Mouse (Mus musculus) ovary, adult 18-20 months (tissue): ENCODE data around the gene Nipsnap1.
A peak's percentile ranks its signal among the peaks of the same experiment; 100 is the strongest.

Source experiments
- DNase-seq: peaks from one replicate; pipeline ENCODE4 v3.0.0; 2022; ENCODE audit warnings: low spot score, mixed read lengths

The Nipsnap1 gene

GRCm38 (mm10) chr11:4873755-4874475, at the start of gene Nipsnap1:
Gene Nipsnap1 (plus strand): TSS chr11:4873951.
- peak; percentile 59 for DNase-seq

GRCm38 (mm10) chr11:4826152-4826778, 47.5 kb upstream of the Nipsnap1 start:
- DNase-seq: no peak

GRCm38 (mm10) chr11:4827340-4827739, 46.4 kb upstream of the Nipsnap1 start:
- no peak for DNase-seq

- DNase-seq: no peak
These were observed 45.8 kb upstream of the Nipsnap1 start for GRCm38 (mm10) chr11:4827916-4828315.

- no peak for DNase-seq
These were observed 42.7 kb upstream of the Nipsnap1 start for GRCm38 (mm10) chr11:4831066-4831465.

GRCm38 (mm10) chr11:4833295-4833939, 40.3 kb upstream of the Nipsnap1 start:
- DNase-seq: no peak

GRCm38 (mm10) chr11:4835436-4835835, 38.3 kb upstream of the Nipsnap1 start:
- DNase-seq: peak; percentile 34

- no peak for DNase-seq
These were observed 37.0 kb upstream of the Nipsnap1 start for GRCm38 (mm10) chr11:4836755-4837154.

- DNase-seq: no peak
These were observed 36.4 kb upstream of the Nipsnap1 start for GRCm38 (mm10) chr11:4837342-4837741.

GRCm38 (mm10) chr11:4838235-4838634, 35.5 kb upstream of the Nipsnap1 start:
- no peak for DNase-seq

GRCm38 (mm10) chr11:4840942-4841526, 32.7 kb upstream of the Nipsnap1 start:
- no peak for DNase-seq

GRCm38 (mm10) chr11:4848483-4849248, 25.1 kb upstream of the Nipsnap1 start:
- DNase-seq: no peak

GRCm38 (mm10) chr11:4849258-4849943, 24.4 kb upstream of the Nipsnap1 start, which contains the start of gene Nf2:
Gene Nf2 (minus strand): TSS chr11:4849536.
- DNase-seq: peak; percentile 98

GRCm38 (mm10) chr11:4850404-4850803, 23.3 kb upstream of the Nipsnap1 start:
- no peak for DNase-seq

- no peak for DNase-seq
These were observed 20.7 kb upstream of the Nipsnap1 start for GRCm38 (mm10) chr11:4853021-4853420.

GRCm38 (mm10) chr11:4854181-4854580, 19.6 kb upstream of the Nipsnap1 start:
- no peak for DNase-seq

- DNase-seq: no peak
These were observed 15.3 kb upstream of the Nipsnap1 start for GRCm38 (mm10) chr11:4858416-4858815.

GRCm38 (mm10) chr11:4860986-4861385, 12.8 kb upstream of the Nipsnap1 start:
- DNase-seq: no peak

GRCm38 (mm10) chr11:4861816-4862604, 11.7 kb upstream of the Nipsnap1 start:
- DNase-seq: no peak

GRCm38 (mm10) chr11:4862730-4863129, 11.0 kb upstream of the Nipsnap1 start:
- no peak for DNase-seq
